Mouse (Mus musculus): ENCODE measurements at regions not wholly inside any gene's neighbourhood (a gene's known extent, or its start where the extent isn't known, plus 50 kb on each side); places are given as distances from the start of the nearest gene placed in this dataset.

GRCm38 (mm10) chr12:32306326-32306725 lies 72.2 kb upstream of the Ccdc71l start:
- no peak for DNase-seq (ENCODE audit: extremely low read depth)
- Histone ChIP-seq H3K9ac (ENCODE audit: insufficient read depth, low read depth) (peak overlapping the region; percentile 65), H3K9me3 (replicated peaks; ENCODE audit: low read length) (no peaks in the 10 kb centered on the region), H3K79me2 (replicated peaks; ENCODE audit: control insufficient read depth, extremely low read depth, insufficient read depth, poor library complexity, severe bottlenecking) (no peaks in the 10 kb centered on the region), H3K4me3 (replicated peaks in 1 of 3; ENCODE audit: low read depth in 2 of 3, low read length in 2 of 3, poor library complexity in 1 of 3) (no peak overlapping the region), H3K4me2 (ENCODE audit: insufficient read depth, low read depth, poor library complexity, severe bottlenecking) (peak overlapping the region; percentile 72), H3K27me3 (replicated peaks) (no peaks in the 10 kb centered on the region), H3K36me3 (replicated peaks in 1 of 2; ENCODE audit: control insufficient read depth in 1 of 2, insufficient read depth in 1 of 2, low read length in 1 of 2) (no peaks in the 10 kb centered on the region), H3K27ac (ENCODE audit: insufficient read depth, low read depth) (peak overlapping the region; percentile 77), H3K4me1 (ENCODE audit: control insufficient read depth in 1 of 2, insufficient read depth in 2 of 2) (peaks cover 11 to 36% of the 10 kb centered on the region in 2 experiments)
- in situ Hi-C loops (cut with MboI; ENCODE audit: low pct_ligation_motif_present, low pct_unique_long_range_greater_than_20kb, low sequenced_read_pairs) = no loop called here
- peak; percentile 40; the same call in 1 of the 2 replicates for TF ChIP-seq MEF2A (IDR thresholded peaks at IDR 0.05; ENCODE audit: borderline replicate concordance, low read depth, low read length)
- no peak for TF ChIP-seq JUND (conservative IDR thresholded peaks at IDR 0.05; ENCODE audit: low read depth, low read length)
- no peak for TF ChIP-seq ETS1 (conservative IDR thresholded peaks at IDR 0.05; ENCODE audit: low read depth, low read length)
- dilution Hi-C loops (cut with MboI; ENCODE audit: extremely low pct_ligation_motif_present, extremely low pct_unique_long_range_greater_than_20kb, low sequenced_read_pairs) = no loop called here

DNA sequence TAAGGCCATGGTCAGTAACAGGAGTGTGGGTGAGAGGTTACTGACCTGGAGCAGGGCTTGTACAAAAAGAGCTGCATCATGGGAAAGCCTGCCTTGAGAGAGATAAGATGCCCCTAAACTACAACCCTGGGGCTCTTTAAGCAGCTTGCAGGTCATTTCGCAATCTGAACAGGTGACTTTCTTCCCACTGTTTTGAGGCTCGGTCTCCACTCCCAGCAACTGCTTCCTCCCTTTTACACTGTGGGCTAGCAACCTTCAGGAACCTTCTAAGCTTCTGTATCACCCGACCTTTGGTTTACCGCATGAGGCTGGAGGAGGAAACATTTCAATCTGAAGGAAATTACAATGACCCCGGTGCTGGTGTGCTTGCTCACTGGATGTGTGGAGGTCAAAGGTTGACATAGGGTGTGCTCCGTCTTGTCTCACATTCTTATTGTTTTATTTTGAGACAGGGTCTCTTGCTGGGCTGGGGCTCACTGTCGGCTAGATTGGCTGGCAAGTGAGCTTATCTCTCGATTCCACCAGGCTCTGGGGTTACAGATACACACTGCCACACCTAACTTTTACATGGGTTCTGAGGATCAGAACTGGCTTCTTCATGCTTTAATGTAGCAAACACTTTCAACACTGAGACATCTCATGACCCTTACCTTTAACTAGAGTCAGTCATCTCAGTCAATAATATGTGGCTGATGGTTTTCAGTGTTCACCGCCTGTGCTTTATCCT lies 71.1 kb upstream of the Ccdc71l start:
- no peak for DNase-seq (ENCODE audit: extremely low read depth)
- no peaks in the 10 kb centered on the region for H3K36me3 ChIP-seq (replicated peaks in 1 of 2; ENCODE audit: control insufficient read depth in 1 of 2, insufficient read depth in 1 of 2, low read length in 1 of 2)
- no peak overlapping the region for H3K4me3 ChIP-seq (replicated peaks in 1 of 3; ENCODE audit: low read depth in 2 of 3, low read length in 2 of 3, poor library complexity in 1 of 3)
- in situ Hi-C loops (cut with MboI; ENCODE audit: low pct_ligation_motif_present, low pct_unique_long_range_greater_than_20kb, low sequenced_read_pairs) = no loop called here
- H3K9me3 ChIP-seq (replicated peaks; ENCODE audit: low read length) = no peaks in the 10 kb centered on the region
- H3K79me2 ChIP-seq (replicated peaks; ENCODE audit: control insufficient read depth, extremely low read depth, insufficient read depth, poor library complexity, severe bottlenecking) = no peaks in the 10 kb centered on the region
- peaks cover 11 to 36% of the 10 kb centered on the region in 2 experiments for H3K4me1 ChIP-seq (ENCODE audit: control insufficient read depth in 1 of 2, insufficient read depth in 2 of 2)
- H3K27me3 ChIP-seq (replicated peaks) = no peaks in the 10 kb centered on the region
- no peak overlapping the region for H3K4me2 ChIP-seq (ENCODE audit: insufficient read depth, low read depth, poor library complexity, severe bottlenecking)
- no peak overlapping the region for H3K27ac ChIP-seq (ENCODE audit: insufficient read depth, low read depth)
- TF ChIP-seq GABPA (IDR thresholded peaks at IDR 0.05; ENCODE audit: insufficient replicate concordance, low read depth, low read length) (no peak), TCF12 (IDR thresholded peaks at IDR 0.05; ENCODE audit: low read depth, low read length) (no peak), MAX (IDR thresholded peaks at IDR 0.05; ENCODE audit: low read length) (no peak), PAX5 (IDR thresholded peaks at IDR 0.05; ENCODE audit: low read length) (no peak), HCFC1 (IDR thresholded peaks at IDR 0.05; ENCODE audit: low read depth, low read length) (no peak), ELF1 (IDR thresholded peaks at IDR 0.05; ENCODE audit: low read depth, low read length) (no peak), ZMIZ1 (IDR thresholded peaks at IDR 0.05; ENCODE audit: low read depth, low read length) (no peak), POLR2A (IDR thresholded peaks at IDR 0.05; ENCODE audit: low read depth, low read length) (no peak), EP300 (IDR thresholded peaks at IDR 0.05; ENCODE audit: low read length) (no peak), USF1 (IDR thresholded peaks at IDR 0.05; ENCODE audit: low read depth, low read length) (no peak), RCOR1 (conservative IDR thresholded peaks at IDR 0.05; ENCODE audit: low read depth, low read length) (no peak), E2F4 (IDR thresholded peaks at IDR 0.05; ENCODE audit: insufficient replicate concordance, low read depth, low read length) (no peak), ZKSCAN1 (IDR thresholded peaks at IDR 0.05; ENCODE audit: borderline replicate concordance, low read depth, low read length) (no peak)
- H3K9ac ChIP-seq (ENCODE audit: insufficient read depth, low read depth) = no peak overlapping the region
- dilution Hi-C loops (cut with MboI; ENCODE audit: extremely low pct_ligation_motif_present, extremely low pct_unique_long_range_greater_than_20kb, low sequenced_read_pairs) = no loop called here

Measured in CH12.LX (cell line).